Mouse (Mus musculus): ENCODE data around the gene Hap1.
"Not testable (repeated sequence)": the region's sequence is repeated elsewhere in the genome, so short reads cannot be mapped to it uniquely, and the experiment has no call there.

The Hap1 gene

DNA sequence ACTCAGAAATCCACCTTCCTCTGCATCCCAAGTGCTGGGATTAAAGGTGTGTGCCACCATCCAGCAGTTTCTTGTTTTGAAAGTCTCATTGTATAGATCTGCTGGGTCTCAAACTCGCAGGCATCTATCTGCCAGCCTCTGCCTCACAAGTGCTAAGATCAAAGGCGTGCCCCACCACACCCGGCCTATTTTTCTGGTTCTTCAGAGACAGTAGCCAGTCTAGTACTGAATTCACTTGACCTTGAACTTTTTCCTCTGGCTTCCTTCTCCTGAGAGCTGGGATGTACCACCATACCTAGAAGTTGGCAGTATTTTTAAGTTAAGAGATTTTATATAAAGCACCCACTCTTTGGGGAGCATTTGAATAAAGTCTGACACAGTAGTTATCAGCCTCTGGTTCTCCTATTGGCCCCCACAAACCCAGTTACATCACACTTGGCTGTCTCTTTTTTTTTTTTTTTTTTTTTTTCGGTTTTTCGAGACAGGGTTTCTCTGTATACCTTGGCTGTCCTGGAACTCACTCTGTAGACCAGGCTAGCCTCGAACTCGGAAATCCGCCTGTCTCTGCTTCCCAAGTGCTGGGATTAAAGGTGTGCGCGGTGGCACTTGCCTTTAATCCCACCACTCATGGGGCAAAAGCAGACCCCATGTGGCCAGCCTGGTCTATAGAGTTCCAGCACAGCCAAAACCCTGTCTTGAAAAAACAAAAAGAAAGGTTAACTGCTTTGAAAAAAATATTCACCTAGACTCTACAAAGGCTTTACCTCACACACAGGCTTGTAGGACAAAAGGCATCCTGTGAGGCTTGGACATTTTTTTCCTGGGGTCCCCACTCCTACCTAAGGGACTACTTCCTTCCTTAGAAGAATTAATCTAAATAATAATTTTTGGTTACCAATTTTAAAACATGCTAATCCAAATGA lies 37.1 kb downstream of the Hap1 start:
- DNase-seq (ENCODE audit: low spot score), result no peak

GRCm38 (mm10) chr11:100317826-100318380 lies 38.0 kb downstream of the Hap1 start:
- no peak for DNase-seq (ENCODE audit: low spot score)

DNA sequence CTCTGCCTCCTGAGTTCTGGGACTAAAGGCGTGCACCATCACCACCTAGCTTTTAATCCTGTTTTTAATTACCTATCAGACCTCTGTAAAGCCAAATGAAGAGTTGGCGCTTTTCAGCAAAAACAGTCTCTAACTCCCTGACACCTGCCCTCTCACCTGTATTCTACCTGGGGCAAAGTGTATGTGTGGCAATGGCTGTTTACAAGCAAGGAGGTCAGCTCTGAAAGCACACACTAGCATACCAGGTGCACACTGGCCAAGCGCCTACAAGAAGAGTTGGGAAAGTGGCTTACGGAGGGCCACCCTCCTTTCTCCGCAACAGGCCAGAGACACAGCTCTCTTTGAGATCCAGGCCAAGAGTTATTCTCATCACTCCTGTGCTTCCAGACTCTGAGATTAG lies 40.5 kb downstream of the Hap1 start:
- no peak for DNase-seq (ENCODE audit: low spot score)

DNA sequence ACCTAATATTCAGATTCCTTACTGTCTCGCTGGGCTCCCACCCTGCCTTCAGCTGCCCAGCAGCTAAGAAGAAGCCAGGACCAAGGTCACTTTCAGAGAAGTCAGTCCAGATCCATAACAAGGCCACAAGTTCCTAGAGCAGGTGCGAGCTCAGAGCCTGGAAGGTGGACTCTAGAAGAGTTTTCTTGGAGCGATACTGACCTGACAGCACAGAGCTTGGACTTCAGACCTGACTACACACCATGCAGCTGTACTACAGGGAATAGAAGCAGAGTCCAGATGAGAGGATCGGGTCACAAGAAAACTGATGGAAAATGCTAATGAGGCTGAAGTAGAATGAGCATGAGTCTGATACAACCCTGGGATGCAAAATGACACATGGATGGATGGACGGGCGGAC lies 42.5 kb downstream of the Hap1 start:
- no peak for DNase-seq (ENCODE audit: low spot score)

- DNase-seq (ENCODE audit: low spot score), result no peak
Observed at GRCm38 (mm10) chr11:100312096-100312679, 43.7 kb downstream of the Hap1 start.

DNA sequence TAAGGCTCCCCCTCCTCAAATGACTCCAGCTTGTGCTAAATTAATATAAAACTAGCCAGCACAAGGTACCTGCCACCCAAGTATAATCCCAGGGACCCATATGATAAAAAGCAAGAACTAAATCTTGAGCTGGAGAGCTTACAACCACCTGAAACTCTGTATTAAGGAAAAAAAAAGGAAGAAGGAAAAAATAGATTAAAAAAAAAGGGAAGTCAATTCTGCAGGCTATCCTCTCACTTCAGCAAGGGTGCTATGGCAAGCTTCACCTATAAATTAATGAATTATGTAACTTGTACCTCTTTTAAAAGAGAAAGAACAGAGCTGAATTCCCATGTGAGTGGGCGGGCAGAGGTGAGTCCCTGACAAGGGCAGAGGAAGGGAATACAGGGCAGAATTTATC lies 44.3 kb downstream of the Hap1 start:
- no peak for DNase-seq (ENCODE audit: low spot score)

DNA sequence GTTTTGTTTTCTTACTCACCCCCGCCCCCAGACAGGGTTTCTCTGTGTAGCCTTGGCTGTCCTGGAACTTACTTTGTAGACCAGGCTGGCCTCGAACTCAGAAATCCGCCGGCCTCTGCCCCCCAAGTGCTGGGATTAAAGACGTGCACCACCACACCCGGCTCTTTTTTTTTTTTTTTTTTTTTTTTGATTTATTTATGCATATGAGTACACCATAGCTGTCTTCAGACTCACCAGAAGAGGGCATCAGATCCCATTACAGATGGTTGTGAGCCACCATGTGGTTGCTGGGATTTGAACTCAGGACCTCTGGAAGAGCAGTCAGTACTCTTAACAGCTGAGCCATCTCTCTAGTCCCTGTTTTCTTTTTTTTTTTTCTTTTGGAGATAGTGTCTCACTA lies 47.3 kb downstream of the Hap1 start:
- not testable (repeated sequence) for DNase-seq (ENCODE audit: low spot score)

- no peak for DNase-seq (ENCODE audit: low spot score)
Observed at GRCm38 (mm10) chr11:100307900-100308299, 48.0 kb downstream of the Hap1 start.

- no peak for DNase-seq (ENCODE audit: low spot score)
Observed at GRCm38 (mm10) chr11:100301292-100301691, 54.6 kb downstream of the Hap1 start.

DNA sequence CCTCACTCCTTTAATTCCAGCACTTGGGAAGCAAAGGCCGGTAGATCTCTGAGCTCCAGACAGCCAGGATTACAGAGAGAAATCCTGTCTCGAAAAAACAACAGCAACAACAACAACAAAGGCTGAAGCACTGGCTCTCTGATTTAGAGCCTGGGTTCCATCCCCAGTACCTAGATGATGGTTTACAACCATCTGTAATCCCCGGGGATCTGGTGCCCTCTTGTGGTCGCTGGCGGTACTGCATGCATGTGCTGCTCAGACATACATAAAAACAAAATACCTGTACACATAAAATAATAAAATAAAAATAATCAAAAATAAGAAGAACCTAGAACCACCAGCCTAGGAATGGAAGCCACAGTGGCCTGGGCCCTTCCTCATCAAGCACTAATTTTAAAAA lies 55.6 kb downstream of the Hap1 start:
- no peak for DNase-seq (ENCODE audit: low spot score)

DNA sequence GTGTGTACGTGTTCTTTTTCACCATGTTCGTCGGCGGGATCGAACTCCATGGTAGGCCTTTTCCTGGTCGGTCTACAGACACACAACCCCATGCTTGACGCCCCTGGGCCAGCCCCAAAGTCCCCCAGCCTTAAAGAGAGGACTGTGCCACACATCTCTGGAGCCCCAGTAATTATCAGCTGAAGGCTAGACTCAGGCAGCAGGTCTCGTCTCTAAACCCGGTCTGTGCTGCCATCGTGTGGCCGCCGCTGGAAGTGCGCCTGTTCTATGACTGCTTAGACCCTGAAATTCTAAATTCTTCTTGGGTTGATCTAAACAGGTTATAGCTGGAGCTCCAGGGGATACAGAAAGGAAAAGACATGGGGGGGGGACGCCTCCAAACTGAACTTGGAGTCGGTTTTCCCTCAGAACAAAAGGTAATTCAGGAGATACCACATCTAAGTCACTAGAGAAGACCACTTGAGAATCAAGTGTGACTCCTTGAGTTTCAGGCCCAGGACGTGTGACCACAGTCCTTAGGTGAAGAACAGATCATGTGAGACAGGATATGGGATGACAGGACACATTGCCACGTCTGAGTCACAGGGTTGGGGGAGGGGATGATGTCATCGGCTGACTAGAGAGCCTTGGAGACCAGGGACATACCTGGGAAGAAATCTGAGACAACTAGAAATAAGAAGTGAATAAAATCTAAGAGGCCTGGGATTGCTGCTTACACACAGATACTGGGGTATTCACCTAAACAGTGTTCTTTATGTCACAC lies 57.5 kb downstream of the Hap1 start:
- DNase-seq (ENCODE audit: low spot score), result peak; percentile 71

DNA sequence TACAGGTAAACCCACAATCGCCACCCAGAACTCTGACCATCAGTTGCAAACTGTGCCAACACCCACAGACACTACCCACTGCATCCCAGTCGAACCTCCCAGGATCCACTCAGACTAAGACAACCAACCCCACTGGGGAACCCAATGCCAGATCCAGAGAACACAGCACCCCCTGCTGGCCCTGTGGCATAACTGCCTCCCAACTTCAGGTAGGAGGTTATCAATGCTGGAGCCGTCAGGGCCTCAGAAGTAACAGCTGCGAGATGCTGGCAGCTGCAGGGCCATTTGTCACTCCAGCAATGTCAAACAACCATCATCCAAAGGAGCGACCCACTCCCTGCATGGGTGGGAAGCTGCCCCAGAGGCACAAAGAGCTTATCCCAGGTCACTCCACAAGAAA lies 58.1 kb downstream of the Hap1 start:
- no peak for DNase-seq (ENCODE audit: low spot score)

Data from layer of hippocampus, adult 9-10 months (tissue).